Comparison of ENCODE assay signal across 11 mouse cellular contexts in genomic region chr12:3739749-3740704, GRCm38 (mm10).
A peak's percentile ranks its signal among the peaks of the same experiment; 100 is the strongest.
DNase-seq lines count a peak whose midpoint lies in the region; ATAC-seq and TF ChIP-seq lines count a peak whose summit lies in the region.
"Had no signal": no experiment of that assay in that cellular context is flagged by ENCODE, and none has a peak within 500 bp of the region (broad histone marks: within the 10 kb centered on the region; RNA-seq: fewer than 3 reads in every experiment).

No protein-coding gene starts in this region.

- no peak for ATAC-seq in heart, embryonic 11.5 days (replicated peaks; ENCODE audit: insufficient number of reproducible peaks, low FRiP score, low TSS enrichment)
- ATAC-seq in monocyte, adult 5-6 weeks (replicated peaks; ENCODE audit: insufficient number of reproducible peaks, low FRiP score, low TSS enrichment, poor library complexity, severe bottlenecking) = peak; percentile 68
- ATAC-seq in forebrain, postnatal 0 days = no peak
- ATAC-seq: forebrain, embryonic 13.5 days had no signal

- TF ChIP-seq CTCF in forebrain, postnatal 0 days (IDR thresholded peaks at IDR 0.05; ENCODE audit: low read depth) = no peak

- H3K27me3 ChIP-seq in heart, embryonic 11.5 days (ENCODE audit: control insufficient read depth, insufficient read depth, low read length) = no peaks in the 10 kb centered on the region
- no peaks in the 10 kb centered on the region for H3K27me3 ChIP-seq in forebrain, postnatal 0 days (ENCODE audit: insufficient read depth, low read length)
- H3K27me3 ChIP-seq: forebrain, embryonic 13.5 days had no signal

- no peaks in the 10 kb centered on the region for H3K9me3 ChIP-seq in heart, embryonic 11.5 days (replicated peaks; ENCODE audit: control insufficient read depth, low read length)
- no peaks in the 10 kb centered on the region for H3K9me3 ChIP-seq in forebrain, postnatal 0 days (ENCODE audit: low read length)
- H3K9me3 ChIP-seq: forebrain, embryonic 13.5 days had no signal

- DNase-seq in heart, adult 18-20 months = peak; percentile 15 to 36
- DNase-seq in spleen, adult 18-20 months = peak; percentile 22 to 45
- no peak for DNase-seq in spleen, adult 12 weeks (ENCODE audit: low spot score)
- peak; percentile 36 for DNase-seq in thymus, postnatal 4 days
- no peak for DNase-seq in forebrain, postnatal 0 days
- no peak for DNase-seq in embryo, embryonic 10 days (ENCODE audit: low spot score)
- DNase-seq: right cerebral cortex, postnatal 4 days had no signal

- H3K4me3 ChIP-seq in heart, embryonic 11.5 days (ENCODE audit: low read depth, low read length) = no peak overlapping the region
- no peak overlapping the region for H3K4me3 ChIP-seq in forebrain, postnatal 0 days (ENCODE audit: low read depth, low read length)
- H3K4me3 ChIP-seq: forebrain, embryonic 13.5 days; left cerebral cortex, adult 2 months had no signal

- H3K4me2 ChIP-seq in heart, embryonic 11.5 days = no peak overlapping the region
- H3K4me2 ChIP-seq in forebrain, postnatal 0 days (ENCODE audit: low read depth) = no peak overlapping the region
- H3K4me2 ChIP-seq: forebrain, embryonic 13.5 days had no signal

- no peak overlapping the region for H3K9ac ChIP-seq in heart, embryonic 11.5 days (ENCODE audit: low read depth, low read length)
- no peak overlapping the region for H3K9ac ChIP-seq in forebrain, postnatal 0 days
- H3K9ac ChIP-seq: forebrain, embryonic 13.5 days had no signal

- H3K4me1 ChIP-seq in heart, embryonic 11.5 days (ENCODE audit: control insufficient read depth, insufficient read depth, low read length) = peaks cover 10% of the 10 kb centered on the region; the same call in 1 of the 2 replicates
- no peaks in the 10 kb centered on the region for H3K4me1 ChIP-seq in forebrain, postnatal 0 days (ENCODE audit: insufficient read depth)

- H3K36me3 ChIP-seq in heart, embryonic 11.5 days (ENCODE audit: control insufficient read depth, insufficient read depth, low read length) = no peaks in the 10 kb centered on the region; the same call in 1 of the 2 replicates
- H3K36me3 ChIP-seq in forebrain, postnatal 0 days (ENCODE audit: insufficient read depth) = no peaks in the 10 kb centered on the region

- no peak overlapping the region for H3K27ac ChIP-seq in heart, embryonic 11.5 days (ENCODE audit: low read depth, low read length)
- no peak overlapping the region for H3K27ac ChIP-seq in forebrain, postnatal 0 days (ENCODE audit: low read depth, low read length)
- H3K27ac ChIP-seq: forebrain, embryonic 13.5 days; left cerebral cortex, adult 2 months had no signal

- 58% methylated on average over 18 of the region's 18 CpGs for WGBS in heart, embryonic 11.5 days (ENCODE audit: insufficient replicate concordance)
- WGBS in forebrain, postnatal 0 days = 79% methylated on average over 18 of the region's 18 CpGs

Comparison
In these comparisons a context has a peak if more than half of its experiments do, and no peak if none do; other contexts are left out.
1. DNase-seq: peak in heart, adult 18-20 months (2 of 2), spleen, adult 18-20 months (2 of 2) and thymus, postnatal 4 days (single experiment); none in spleen, adult 12 weeks (single experiment), forebrain, postnatal 0 days (single experiment) and embryo, embryonic 10 days (single experiment).